Mouse (Mus musculus) brown adipose tissue, adult 24 weeks (tissue): Measurements from ENCODE around the gene Rcor2. TPM values are rescaled to one million over a fixed set of nuclear protein-coding genes. Genes with fewer than 3 reads are reported as not detected.
A peak's percentile ranks its signal among the peaks of the same experiment; 100 is the strongest.

Experiments
- H3K27ac ChIP-seq: fragments of 200-500 bp; replicated peaks from 2 replicates; pipeline ENCODE4 v1.5.1; 2012; ENCODE audit warnings: low read depth, mild to moderate bottlenecking, low read length
- H3K4me1 ChIP-seq: fragments of 200-500 bp; 2 replicates; pipeline ENCODE4 v1.6.1; 2012; ENCODE audit warnings: low read length, mixed read lengths; ENCODE audit not compliant: control insufficient read depth, insufficient read depth, insufficient read length
- H3K4me3 ChIP-seq: fragments of 200-500 bp; 2 replicates; pipeline ENCODE4 v1.5.1; 2012; ENCODE audit warnings: low read depth, mild to moderate bottlenecking, low read length, moderate library complexity; ENCODE audit not compliant: insufficient read depth
- polyA plus RNA-seq: library from polyadenylated mRNA; stranded (reverse); fragments of >200 nt; gene quantifications from 2 replicates; pipeline ENCODE4 v1.2.4, GENCODE M21; 2012; ENCODE audit not compliant: missing spikeins, insufficient read depth, insufficient read length

Gene Rcor2
- polyA plus RNA-seq, 1 experiment = 7.8 TPM

DNA sequence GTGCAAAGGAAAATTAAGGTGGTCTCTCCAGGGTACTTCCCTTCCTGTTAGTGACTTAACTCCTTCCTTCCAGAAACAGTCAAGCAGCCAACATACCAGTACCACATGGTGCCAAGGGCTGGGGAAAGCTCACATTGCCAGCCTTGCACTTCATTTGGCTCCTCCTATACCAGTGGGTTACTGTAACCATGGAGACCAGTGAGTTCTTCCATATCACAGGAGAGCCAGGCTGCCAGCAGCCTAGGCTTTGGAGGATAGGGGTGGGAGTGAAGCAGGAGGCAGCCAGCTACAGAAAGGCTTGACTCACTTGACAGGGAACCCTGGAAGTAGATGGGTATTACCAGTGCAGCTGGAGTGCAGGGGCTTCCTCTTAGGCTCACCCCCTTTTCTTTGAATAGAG, 31.9 kb downstream of the Rcor2 start:
- H3K27ac ChIP-seq = no peak overlapping the region; the same call in 1 of the 2 replicates
- peaks cover 48% of the 10 kb centered on the region for H3K4me1 ChIP-seq
- no peak overlapping the region for H3K4me3 ChIP-seq

DNA sequence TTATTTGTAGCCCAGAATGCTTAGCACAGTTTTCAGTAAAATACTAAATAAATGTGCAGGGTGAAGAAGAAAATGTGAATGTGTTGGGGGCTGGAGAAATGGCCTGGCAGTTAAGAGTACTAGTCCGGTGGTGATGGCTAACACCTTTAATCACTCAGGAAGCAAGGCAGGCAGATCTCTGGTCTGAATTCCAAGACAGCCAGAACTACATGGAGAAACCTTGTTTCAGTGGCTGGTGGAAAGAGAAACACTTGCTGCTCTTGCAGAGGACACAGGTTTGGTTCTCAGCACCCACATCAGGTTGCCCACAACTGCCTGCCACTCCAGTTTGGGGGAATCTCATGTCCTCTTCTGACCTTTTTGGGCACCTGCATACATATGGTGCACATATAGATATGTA, 33.0 kb downstream of the Rcor2 start:
- H3K4me3 ChIP-seq = no peak overlapping the region

DNA sequence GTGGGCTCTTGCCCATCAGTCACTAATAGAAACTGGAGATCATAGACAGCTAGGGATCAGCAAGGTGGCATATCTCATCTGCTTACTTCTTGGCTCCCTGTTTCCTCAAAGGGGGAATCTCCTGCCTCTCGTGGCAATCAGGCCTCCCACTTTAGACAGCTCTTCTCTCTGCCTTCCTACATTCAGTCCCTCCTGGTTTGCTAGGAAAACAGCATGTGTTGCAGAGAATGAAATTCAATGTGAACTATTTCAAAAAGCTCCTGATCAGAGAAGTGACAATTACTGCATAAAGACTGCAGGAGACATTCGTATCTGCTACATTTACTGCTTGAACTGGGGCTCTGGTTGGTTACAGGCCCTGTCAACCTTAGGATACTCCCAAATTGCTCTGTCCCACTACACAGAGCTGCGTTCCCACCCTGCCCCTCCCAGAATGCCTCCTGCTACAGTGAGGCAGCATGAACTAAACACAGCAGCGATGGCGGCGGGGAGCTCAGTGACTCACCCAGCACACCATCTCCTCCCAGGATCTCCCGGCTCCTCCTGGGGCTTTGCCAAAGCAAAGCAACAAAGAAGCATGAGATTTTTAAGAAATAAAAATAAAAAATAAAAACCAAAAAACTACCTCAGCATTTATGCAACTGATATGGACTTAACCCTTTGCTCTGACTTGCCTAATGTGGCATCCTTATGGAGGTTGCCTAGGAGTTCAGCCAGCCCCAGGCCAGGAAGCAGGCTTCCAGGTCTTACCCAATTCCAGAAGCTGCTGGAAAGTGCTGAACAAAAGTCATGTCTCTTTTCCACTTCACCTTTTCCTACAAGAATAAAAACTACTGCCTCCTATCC, 34.7 kb downstream of the Rcor2 start:
- peak overlapping the region; percentile 94 for H3K27ac ChIP-seq
- no peak overlapping the region for H3K4me3 ChIP-seq
- H3K4me1 ChIP-seq = peaks cover 38% of the 10 kb centered on the region

More for the DNA sequence above, 33.0 kb downstream of the Rcor2 start:
- H3K27ac ChIP-seq = no peak overlapping the region
- H3K4me1 ChIP-seq = peaks cover 38% of the 10 kb centered on the region

DNA sequence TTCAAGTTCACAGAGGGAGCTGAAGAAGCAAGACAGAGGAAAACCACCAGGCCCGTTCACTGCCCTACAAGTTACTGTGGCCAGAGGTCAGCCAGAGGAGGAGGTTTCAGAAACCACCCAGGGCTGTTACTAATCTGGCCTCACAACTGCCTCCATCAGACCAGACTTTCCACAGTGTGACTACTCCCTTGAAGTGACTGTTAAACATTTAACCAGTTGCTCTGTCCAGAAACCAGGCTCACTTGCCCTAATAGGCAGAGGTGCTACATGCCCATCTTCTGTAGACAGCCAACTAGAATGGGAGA, 35.3 kb downstream of the Rcor2 start:
- H3K4me1 ChIP-seq = peaks cover 40% of the 10 kb centered on the region
- H3K27ac ChIP-seq = peak overlapping the region; percentile 94
- H3K4me3 ChIP-seq = no peak overlapping the region

- no peak overlapping the region for H3K4me3 ChIP-seq
- H3K4me1 ChIP-seq = peaks cover 49% of the 10 kb centered on the region
- H3K27ac ChIP-seq = peak overlapping the region; percentile 94
Observed at GRCm38 (mm10) chr19:7303796-7304195, 36.7 kb downstream of the Rcor2 start.

- Histone ChIP-seq H3K4me1 (peaks cover 55% of the 10 kb centered on the region), H3K4me3 (no peak overlapping the region), H3K27ac (peak overlapping the region; percentile 19)
Observed at GRCm38 (mm10) chr19:7304801-7305200, 37.7 kb downstream of the Rcor2 start.

DNA sequence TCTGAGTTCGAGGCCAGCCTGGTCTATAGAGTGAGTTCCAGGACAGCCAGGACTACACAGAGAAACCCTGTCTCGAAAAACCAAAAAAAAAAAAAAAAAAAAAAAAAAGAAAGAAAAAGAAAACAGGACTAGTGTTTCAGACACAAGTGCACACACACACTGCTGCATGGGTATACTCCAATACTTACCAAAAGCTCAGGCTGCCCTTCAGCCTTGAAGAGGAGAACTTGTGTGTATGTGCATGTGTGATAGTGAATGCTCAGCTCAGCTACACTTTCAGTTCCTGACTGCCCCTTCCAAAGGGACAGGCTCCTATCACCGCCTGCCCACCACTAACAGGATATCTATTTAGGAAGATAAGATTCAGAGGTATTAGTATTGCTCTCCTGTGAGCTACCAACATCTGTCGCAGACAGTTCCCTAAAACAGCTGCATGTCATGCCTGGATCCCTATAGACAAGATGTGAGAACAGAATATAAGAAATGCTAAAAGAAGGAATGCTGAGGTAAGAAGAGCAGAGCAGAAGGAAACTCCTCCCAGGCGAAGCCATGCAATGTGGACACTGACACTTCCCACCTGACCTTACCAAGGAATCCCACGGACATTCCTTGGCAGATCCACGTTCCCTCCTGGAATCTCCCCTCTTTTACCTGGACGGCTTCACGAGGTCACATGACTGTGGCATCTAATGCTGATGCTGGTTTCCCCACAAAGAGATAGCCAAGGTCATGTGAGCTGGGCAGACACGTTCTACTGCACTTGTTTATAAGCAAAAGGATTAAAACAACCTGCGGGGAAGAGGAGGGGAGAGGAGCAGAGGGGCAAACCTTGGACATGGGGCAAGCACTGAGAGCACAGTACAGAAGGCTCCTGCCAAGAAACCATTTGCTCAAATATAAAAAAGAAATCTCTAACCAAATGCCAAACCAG, 38.5 kb downstream of the Rcor2 start:
- peak overlapping the region; percentile 89 for H3K27ac ChIP-seq
- peaks cover 62% of the 10 kb centered on the region for H3K4me1 ChIP-seq
- H3K4me3 ChIP-seq = no peak overlapping the region

DNA sequence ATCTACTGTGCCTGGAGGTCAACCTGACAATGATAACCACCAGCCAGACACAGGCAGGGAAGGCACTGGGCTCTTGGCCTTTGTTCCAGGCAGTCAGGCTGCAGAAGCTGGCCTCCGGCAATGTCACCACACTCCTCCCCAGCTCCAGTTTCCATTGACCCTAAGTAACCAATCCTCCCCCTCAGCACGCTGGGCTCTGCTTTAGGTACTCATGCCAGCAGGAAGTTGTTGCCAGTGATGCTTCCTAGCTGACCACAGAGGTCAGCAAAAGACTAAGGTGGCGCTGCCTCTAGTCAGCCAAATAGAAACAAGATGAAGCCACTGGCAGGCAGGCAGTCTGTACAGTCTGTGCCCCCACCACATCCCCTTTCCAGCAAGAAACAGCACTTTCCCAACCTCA, 39.8 kb downstream of the Rcor2 start:
- no peak overlapping the region for H3K4me3 ChIP-seq
- H3K4me1 ChIP-seq = peaks cover 60% of the 10 kb centered on the region
- H3K27ac ChIP-seq = peak overlapping the region; percentile 89

GRCm38 (mm10) chr19:7307995-7308770, 41.1 kb downstream of the Rcor2 start:
- peaks cover 57% of the 10 kb centered on the region for H3K4me1 ChIP-seq
- H3K4me3 ChIP-seq = no peak overlapping the region
- peak overlapping the region; percentile 85 for H3K27ac ChIP-seq

GRCm38 (mm10) chr19:7309738-7310330, 42.7 kb downstream of the Rcor2 start:
- Histone ChIP-seq H3K27ac (peak overlapping the region; percentile 95), H3K4me3 (no peak overlapping the region), H3K4me1 (peaks cover 64% of the 10 kb centered on the region)

DNA sequence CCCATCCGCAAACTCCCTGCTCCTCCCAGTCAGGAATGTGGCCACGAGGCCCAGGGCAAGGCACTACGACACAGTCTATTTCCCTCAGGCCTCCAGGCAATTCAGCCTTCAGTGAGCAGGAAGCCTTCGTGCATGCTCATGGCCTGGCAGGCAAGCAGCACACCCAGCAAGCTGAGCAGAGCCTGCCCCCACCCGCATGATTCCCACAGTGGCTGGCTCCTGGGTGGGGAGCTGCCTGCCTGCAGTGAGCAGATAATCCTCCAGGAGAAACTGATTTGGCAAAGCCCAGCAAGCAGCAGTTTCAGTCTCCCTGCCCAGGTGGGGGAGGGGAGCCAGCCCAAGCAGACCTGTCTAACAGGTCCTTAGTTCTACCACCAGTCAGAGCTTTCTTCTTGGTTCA, 43.6 kb downstream of the Rcor2 start:
- no peak overlapping the region for H3K4me3 ChIP-seq
- H3K27ac ChIP-seq = peak overlapping the region; percentile 95
- peaks cover 65% of the 10 kb centered on the region for H3K4me1 ChIP-seq

GRCm38 (mm10) chr19:7311306-7311705, 44.2 kb downstream of the Rcor2 start:
- H3K27ac ChIP-seq = peak overlapping the region; percentile 57
- no peak overlapping the region for H3K4me3 ChIP-seq
- peaks cover 62% of the 10 kb centered on the region for H3K4me1 ChIP-seq

GRCm38 (mm10) chr19:7313660-7314059, 46.5 kb downstream of the Rcor2 start:
- H3K4me1 ChIP-seq = peaks cover 47% of the 10 kb centered on the region
- H3K4me3 ChIP-seq = no peak overlapping the region
- H3K27ac ChIP-seq = no peak overlapping the region

DNA sequence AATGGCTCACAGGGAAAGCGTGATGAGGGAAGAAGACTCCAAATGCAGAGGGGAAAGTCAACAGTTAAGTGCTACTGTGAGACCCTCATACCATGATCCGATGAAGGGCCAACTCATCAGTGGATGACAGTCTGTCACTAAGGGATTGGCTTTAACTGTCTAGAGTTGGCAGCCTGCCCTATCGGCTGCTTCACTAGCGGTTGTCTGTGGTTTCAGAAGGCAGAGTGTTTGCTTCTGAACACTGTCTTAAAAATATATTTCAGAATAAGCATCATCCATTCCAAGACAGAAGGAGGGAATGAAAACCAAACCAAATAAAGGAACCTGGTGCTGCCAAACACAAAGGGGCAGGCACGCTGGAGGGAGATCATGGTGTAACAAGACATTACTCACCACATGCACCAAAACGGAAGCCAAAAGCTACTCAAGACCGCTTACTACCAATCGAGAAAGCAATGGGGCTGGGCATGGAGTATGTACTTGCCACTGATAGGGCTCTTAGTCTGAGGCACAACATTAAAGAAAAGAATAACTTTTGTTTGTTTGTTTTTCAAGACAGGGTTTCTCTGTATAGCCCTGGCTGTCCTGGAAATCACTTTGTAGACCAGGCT, 48.0 kb downstream of the Rcor2 start:
- H3K27ac ChIP-seq = no peak overlapping the region
- H3K4me3 ChIP-seq = no peak overlapping the region
- H3K4me1 ChIP-seq = peaks cover 38% of the 10 kb centered on the region
